Mouse (Mus musculus) megakaryocyte, embryonic 14.5 days (primary cell): Measurements from ENCODE around the gene Btnl1. TPM values are rescaled to one million over a fixed set of nuclear protein-coding genes. Genes with fewer than 3 reads are reported as not detected.

Experiments used
- H3K27me3 ChIP-seq: replicated peaks from 2 replicates; pipeline ENCODE3; 2012; ENCODE audit warnings: inconsistent platforms
- H3K36me3 ChIP-seq: replicated peaks from 2 replicates; pipeline ENCODE3; 2012; ENCODE audit warnings: low read length, inconsistent platforms, mixed read lengths
- H3K4me1 ChIP-seq: 2 replicates; pipeline ENCODE4 v1.6.1; 2012; ENCODE audit warnings: inconsistent platforms
- H3K4me3 ChIP-seq: replicated peaks from 2 replicates; pipeline ENCODE3; 2012; ENCODE audit warnings: moderate library complexity, mild to moderate bottlenecking, inconsistent platforms
- H3K9me3 ChIP-seq: 2 replicates; pipeline ENCODE4 v1.6.1; 2012; ENCODE audit warnings: inconsistent platforms
- FLI1 ChIP-seq: IDR thresholded peaks from 2 replicates; pipeline ENCODE4 v1.6.1; 2012; ENCODE audit warnings: low read length, inconsistent platforms, mixed read lengths
- GATA1 ChIP-seq: IDR thresholded peaks from 3 replicates; pipeline ENCODE4 v1.6.1; 2012; ENCODE audit warnings: mixed read lengths, low read length, inconsistent platforms, borderline replicate concordance
- polyA plus RNA-seq: library from polyadenylated mRNA; stranded (reverse); fragments of >175 nt; gene quantifications from 2 replicates; pipeline ENCODE4 v1.2.3, GENCODE M21; 2012; ENCODE audit warnings: low replicate concordance; ENCODE audit not compliant: insufficient read depth

The Btnl1 gene
- polyA plus RNA-seq, 1 experiment = not detected

DNA sequence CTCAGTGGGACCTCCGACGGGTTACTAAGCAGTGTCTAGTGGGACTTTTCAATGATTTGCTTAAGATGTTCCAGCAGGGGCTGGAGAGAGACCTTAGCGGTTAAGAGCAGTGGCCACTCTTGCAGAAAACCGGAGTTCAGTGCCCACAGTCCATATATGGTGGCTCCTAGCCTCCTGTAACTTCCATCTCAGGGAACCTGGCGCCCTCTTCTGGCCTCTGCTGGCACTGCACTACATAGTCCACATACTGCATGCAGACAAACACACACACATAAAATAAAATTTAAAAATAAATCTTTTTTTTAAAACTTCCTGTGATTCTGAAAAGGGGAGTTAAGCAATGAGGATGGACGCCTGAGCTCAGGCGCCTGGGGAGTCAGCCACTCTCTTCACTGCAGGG, 6.3 kb downstream of the Btnl1 start:
- Histone ChIP-seq H3K36me3 (no peaks in the 10 kb centered on the region), H3K9me3 (no peaks in the 10 kb centered on the region; the same call in 1 of the 2 replicates), H3K4me3 (no peak overlapping the region), H3K4me1 (peaks cover 9% of the 10 kb centered on the region), H3K27me3 (peaks cover 33% of the 10 kb centered on the region)
- TF ChIP-seq GATA1 (no peak), FLI1 (no peak)

DNA sequence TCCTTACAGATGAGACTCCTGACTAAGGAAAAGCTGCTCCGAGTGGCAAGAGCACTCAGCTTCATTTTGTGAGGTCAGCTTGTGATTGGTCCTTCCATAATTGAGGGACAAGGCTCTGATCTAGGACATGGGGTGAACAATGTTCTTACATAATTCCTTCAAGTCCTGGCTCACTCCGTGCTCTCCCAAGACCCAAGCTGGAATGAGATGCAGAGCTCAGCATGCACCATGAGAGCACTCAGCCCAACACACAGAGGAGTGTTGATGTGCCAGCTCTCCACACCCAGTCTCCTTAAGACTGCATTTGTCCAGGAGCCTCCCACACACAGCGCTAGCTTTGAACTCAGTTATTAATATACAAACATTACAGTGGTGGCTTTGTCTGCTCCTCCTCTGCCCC, 7.8 kb downstream of the Btnl1 start:
- Histone ChIP-seq H3K9me3 (no peaks in the 10 kb centered on the region; the same call in 1 of the 2 replicates), H3K4me1 (peaks cover 5% of the 10 kb centered on the region), H3K4me3 (no peak overlapping the region), H3K36me3 (no peaks in the 10 kb centered on the region), H3K27me3 (peaks cover 29% of the 10 kb centered on the region)
- TF ChIP-seq FLI1 (no peak), GATA1 (no peak)

DNA sequence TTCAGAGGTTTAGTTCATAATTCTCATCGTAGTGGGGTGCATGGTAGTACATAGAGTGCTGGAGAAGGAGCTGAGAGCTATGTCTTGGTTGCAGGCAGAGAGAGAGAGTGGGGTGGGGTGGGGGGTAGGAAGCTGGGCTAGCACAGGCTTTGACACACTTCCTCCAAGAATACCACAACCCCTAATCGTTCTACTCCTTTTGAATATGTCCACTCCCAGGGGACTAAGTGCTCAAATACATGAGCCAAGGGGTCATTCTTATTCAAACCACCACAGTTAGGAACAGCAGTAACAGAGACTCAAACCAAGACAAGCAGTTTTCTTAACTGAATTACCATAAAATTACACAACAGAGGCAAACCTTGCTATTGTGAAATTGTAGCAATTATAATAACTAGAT, 9.7 kb downstream of the Btnl1 start:
- no peaks in the 10 kb centered on the region for H3K36me3 ChIP-seq
- peaks cover 6% of the 10 kb centered on the region for H3K4me1 ChIP-seq
- H3K27me3 ChIP-seq = peaks cover 29% of the 10 kb centered on the region
- TF ChIP-seq GATA1 (no peak), FLI1 (no peak)
- H3K9me3 ChIP-seq = no peaks in the 10 kb centered on the region; the same call in 1 of the 2 replicates
- H3K4me3 ChIP-seq = no peak overlapping the region

DNA sequence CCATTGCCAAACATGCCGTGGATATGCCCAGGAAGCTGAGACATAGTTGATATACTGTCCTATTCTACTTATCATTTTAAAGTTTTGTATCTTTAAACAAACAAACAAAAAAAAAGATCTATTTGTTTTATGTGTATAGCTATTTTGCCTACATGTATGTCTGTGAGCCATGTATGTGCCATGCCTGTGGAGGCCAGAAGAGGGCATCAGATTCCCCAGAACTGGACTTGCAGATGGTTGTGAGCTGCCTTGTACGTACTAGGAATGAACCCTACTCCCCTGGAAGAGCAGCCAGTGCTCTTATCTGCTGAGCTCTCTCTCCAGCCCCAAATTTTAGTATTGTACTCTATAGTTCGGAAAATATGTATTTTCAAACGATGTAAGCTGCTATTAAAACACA, 11.6 kb downstream of the Btnl1 start:
- Histone ChIP-seq H3K4me3 (no peak overlapping the region), H3K27me3 (peaks cover 27% of the 10 kb centered on the region), H3K9me3 (no peaks in the 10 kb centered on the region), H3K36me3 (no peaks in the 10 kb centered on the region), H3K4me1 (peaks cover 16% of the 10 kb centered on the region)
- TF ChIP-seq FLI1 (no peak), GATA1 (no peak)

DNA sequence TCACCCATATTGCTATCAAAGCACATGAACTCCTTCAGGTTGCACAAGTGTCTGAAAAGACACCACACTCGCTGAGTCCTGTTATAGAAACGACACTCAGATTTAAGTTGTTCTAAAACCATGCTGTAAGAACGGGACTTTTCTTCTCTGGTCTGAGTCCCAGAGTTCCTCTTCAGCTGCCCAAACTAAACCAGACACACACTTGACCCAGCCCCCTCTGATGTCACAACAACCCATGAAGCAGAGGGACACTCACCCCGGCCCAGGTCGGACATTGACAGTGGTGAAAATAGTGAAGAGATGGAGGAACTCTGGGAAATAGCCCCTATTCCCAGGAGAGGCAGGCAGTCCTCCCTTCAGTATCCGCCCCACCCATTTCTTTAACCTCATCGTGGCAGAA, 14.6 kb downstream of the Btnl1 start:
- Histone ChIP-seq H3K9me3 (0 out of 2 replicates have a peak, but pooled peaks cover 5% of the 10 kb centered on the region), H3K36me3 (no peaks in the 10 kb centered on the region), H3K27me3 (peaks cover 17% of the 10 kb centered on the region), H3K4me1 (peaks cover 12% of the 10 kb centered on the region), H3K4me3 (no peak overlapping the region)
- TF ChIP-seq FLI1 (no peak), GATA1 (no peak)

DNA sequence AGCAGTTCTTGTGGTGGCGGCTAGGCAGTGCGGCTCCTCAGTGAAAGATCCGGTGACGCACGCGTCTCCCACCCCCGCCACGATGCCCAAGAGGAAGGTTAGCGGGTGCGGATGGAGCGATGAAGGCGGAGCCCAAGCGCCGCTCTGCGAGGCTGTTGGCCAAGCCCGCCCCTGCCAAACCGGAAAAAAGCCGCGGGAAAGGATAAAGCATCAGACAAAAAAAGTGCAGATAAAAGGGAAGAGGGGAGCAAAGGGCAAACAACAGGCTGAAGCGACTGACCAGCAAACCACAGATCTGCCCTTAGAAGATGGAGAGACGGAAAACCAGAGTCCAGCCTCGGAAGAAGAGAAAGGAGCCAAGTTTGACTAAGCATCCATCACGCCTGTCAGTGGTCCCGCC, 15.4 kb downstream of the Btnl1 start:
- H3K36me3 ChIP-seq = no peaks in the 10 kb centered on the region
- peak overlapping the region; percentile 66 for H3K4me3 ChIP-seq
- peaks cover 19% of the 10 kb centered on the region for H3K27me3 ChIP-seq
- H3K9me3 ChIP-seq = 0 out of 2 replicates have a peak, but pooled peaks cover 5% of the 10 kb centered on the region
- peaks cover 10% of the 10 kb centered on the region for H3K4me1 ChIP-seq
- no peak for TF ChIP-seq GATA1
- TF ChIP-seq FLI1 = no peak

DNA sequence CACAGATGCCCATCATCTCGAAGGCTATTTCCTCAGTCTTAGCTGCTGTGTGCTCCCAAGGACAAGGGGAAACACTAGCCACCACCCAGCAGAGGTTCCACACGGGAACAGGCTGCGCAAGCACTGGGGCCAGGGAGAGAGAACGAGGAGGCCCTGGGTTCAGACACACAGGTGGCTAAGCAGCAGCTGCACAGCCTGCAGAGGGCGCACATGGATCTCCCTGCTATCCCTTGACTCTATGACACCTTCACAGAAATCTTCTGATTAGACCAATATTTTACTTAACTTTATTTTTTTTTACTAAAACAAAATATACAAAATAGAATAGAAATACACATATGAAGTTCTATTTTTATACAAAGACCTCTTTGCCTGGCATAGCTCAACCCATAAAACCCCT, 20.4 kb downstream of the Btnl1 start:
- peaks cover 42% of the 10 kb centered on the region for H3K27me3 ChIP-seq
- no peak overlapping the region for H3K4me3 ChIP-seq
- H3K4me1 ChIP-seq = peaks cover 26% of the 10 kb centered on the region
- no peak for TF ChIP-seq FLI1
- TF ChIP-seq GATA1 = no peak
- peaks cover 11% of the 10 kb centered on the region for H3K9me3 ChIP-seq
- no peaks in the 10 kb centered on the region for H3K36me3 ChIP-seq

DNA sequence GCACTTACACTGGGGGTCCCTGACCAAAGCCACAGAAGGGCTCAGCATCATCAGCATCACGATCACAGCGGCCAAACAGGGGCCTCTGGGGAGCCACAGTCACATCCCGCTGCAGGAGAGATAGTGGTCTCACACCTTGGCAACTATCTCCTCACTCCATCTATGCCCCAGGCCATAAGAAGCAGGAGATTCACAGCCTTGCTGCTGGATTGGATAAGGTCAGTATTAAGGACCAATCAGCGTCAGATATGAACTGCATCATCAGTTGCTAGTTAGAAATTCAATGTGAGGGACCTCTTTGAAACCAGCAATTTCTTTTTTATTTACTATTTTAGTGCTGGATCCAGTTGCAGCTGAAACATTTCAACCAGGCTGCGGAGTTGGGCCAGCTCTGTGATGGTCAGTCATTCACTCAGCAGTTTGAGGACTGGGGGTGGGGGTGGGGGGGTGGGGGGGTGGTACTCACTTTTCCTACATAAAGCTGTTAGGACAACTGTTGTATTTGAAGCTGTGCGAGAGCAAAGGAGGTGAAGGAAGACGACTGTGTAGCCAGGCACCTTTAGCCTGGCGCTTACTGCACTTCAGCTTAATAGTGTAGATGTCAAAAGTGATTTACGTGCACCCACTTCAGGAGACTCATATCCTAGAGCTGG, 21.3 kb downstream of the Btnl1 start:
- TF ChIP-seq FLI1 (no peak), GATA1 (no peak)
- Histone ChIP-seq H3K27me3 (peaks cover 44% of the 10 kb centered on the region), H3K9me3 (peaks cover 16% of the 10 kb centered on the region), H3K4me1 (peaks cover 23% of the 10 kb centered on the region), H3K4me3 (peak overlapping the region; percentile 90), H3K36me3 (no peaks in the 10 kb centered on the region)

DNA sequence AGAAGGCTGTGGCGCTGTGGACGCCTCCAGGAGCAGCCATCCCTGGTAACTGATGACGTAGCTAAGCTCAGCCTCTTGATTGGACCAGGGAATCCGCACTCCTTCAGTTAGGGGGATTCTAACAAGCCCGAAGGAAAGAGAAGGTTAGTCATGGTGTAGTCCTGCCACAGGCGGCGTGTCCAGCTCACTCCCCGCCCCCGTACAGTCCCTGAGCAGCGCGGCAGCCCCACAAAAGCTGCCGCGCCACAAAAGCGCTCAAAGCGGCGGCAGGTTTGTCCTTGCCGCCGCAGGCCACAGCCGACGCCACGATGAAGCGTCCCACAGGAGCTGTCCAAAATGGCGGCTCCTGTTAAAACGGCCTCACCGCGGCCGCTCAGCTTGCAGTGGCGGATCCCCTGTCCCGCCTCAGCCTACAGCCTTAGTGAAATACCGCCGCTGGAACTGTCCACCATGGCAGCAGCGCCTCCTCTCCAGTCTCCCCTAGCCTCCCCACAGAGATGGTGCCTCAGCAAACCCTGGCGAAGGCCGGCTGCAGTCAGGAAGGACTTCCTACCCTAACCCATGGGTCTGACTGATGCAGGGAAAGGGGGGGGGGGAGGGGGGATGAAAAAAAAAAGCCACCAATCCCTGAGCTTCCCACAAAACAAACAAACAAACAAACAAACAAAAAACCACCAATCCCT, 21.9 kb downstream of the Btnl1 start, which contains the start of gene BC051142:
Gene BC051142 (plus strand): TSS at position 110 of the 683 bp plus-strand sequence.
- Histone ChIP-seq H3K36me3 (no peaks in the 10 kb centered on the region), H3K27me3 (peaks cover 44% of the 10 kb centered on the region), H3K9me3 (peaks cover 15% of the 10 kb centered on the region), H3K4me1 (peaks cover 23% of the 10 kb centered on the region), H3K4me3 (peak within 1 kb of the TSS; percentile 90)
- TF ChIP-seq FLI1 = no peak
- no peak for TF ChIP-seq GATA1

DNA sequence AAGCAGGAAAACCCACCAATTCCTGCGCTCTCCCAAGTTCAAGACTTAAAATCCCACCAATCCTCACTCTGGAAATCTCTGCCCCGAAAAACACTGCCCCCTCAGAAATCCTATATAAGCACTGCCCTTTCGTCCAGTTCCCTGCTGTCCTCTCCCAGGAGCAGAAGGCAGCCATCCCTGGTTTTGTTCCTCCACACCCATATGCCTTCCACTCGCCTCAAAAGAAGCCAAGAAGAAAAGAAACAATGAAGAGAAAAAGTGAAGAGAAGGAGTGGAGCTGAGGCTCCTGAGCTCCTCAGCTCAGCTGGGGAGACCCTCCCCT, 22.4 kb downstream of the Btnl1 start:
- peaks cover 44% of the 10 kb centered on the region for H3K27me3 ChIP-seq
- no peak overlapping the region for H3K4me3 ChIP-seq
- H3K9me3 ChIP-seq = peaks cover 13% of the 10 kb centered on the region
- H3K4me1 ChIP-seq = peaks cover 23% of the 10 kb centered on the region
- TF ChIP-seq GATA1 (no peak), FLI1 (no peak)
- H3K36me3 ChIP-seq = no peaks in the 10 kb centered on the region
